Mouse (Mus musculus) liver, postnatal 0 days (tissue): Measurements from ENCODE around the gene Khdc3. TPM values are rescaled to one million over a fixed set of nuclear protein-coding genes. Genes with fewer than 3 reads are reported as not detected.

ENCODE experiments used
- ATAC-seq: fragments of 200-750 bp; cut with Nextera tagmentation; 2 replicates; pipeline ENCODE4 v1.8.0; 2017; ENCODE audit warnings: mild to moderate bottlenecking, moderate library complexity
- DNase-seq: peaks from one replicate; pipeline ENCODE4 v3.0.0-alpha.2; 2016
- H3K27ac ChIP-seq: fragments of 300-500 bp; sonication (generic); 2 replicates; pipeline ENCODE4 v1.5.1; 2014; ENCODE audit warnings: antibody characterized with exemption, moderate library complexity, mild to moderate bottlenecking, low read depth
- H3K27me3 ChIP-seq: fragments of 300-500 bp; sonication (generic); 2 replicates; pipeline ENCODE4 v1.6.1; 2014; ENCODE audit warnings: low read length, control low read depth, mixed read lengths; ENCODE audit not compliant: insufficient read depth
- H3K36me3 ChIP-seq: fragments of 300-500 bp; sonication (generic); replicated peaks from 2 replicates; pipeline ENCODE4 v1.6.1; 2014; ENCODE audit warnings: mild to moderate bottlenecking, control low read depth, low read length, moderate library complexity, mixed read lengths; ENCODE audit not compliant: insufficient read depth
- H3K4me1 ChIP-seq: fragments of 300-500 bp; sonication (generic); 2 replicates; pipeline ENCODE4 v1.6.1; 2014; ENCODE audit warnings: antibody characterized with exemption, mild to moderate bottlenecking, control low read depth; ENCODE audit not compliant: insufficient read depth
- H3K4me2 ChIP-seq: fragments of 300-500 bp; sonication (generic); 2 replicates; pipeline ENCODE4 v1.6.1; 2014; ENCODE audit warnings: low read depth, mild to moderate bottlenecking, low read length, moderate library complexity, mixed read lengths
- H3K4me3 ChIP-seq: fragments of 300-500 bp; sonication (generic); 2 replicates; pipeline ENCODE4 v1.5.1; 2014; ENCODE audit warnings: low read depth, low read length
- H3K9ac ChIP-seq: fragments of 300-500 bp; sonication (generic); replicated peaks from 2 replicates; pipeline ENCODE4 v1.6.1; 2014; ENCODE audit warnings: mild to moderate bottlenecking, moderate library complexity
- H3K9me3 ChIP-seq: fragments of 300-500 bp; sonication (generic); 2 replicates; pipeline ENCODE4 v1.6.1; 2016; ENCODE audit warnings: mild to moderate bottlenecking, control low read depth, low read length, mixed read lengths
- CTCF ChIP-seq: sonication (generic); IDR thresholded peaks from 2 replicates; pipeline ENCODE4 v1.5.1; 2016; ENCODE audit warnings: antibody characterized with exemption, low read depth
- EP300 ChIP-seq: IDR thresholded peaks from 2 replicates; pipeline ENCODE4 v1.6.1; 2016; ENCODE audit warnings: antibody characterized with exemption, low read depth, mild to moderate bottlenecking
- WGBS: fragments of 180-500 bp; shearing (Covaris S2); extraction: QIAGEN DNeasy Blood & Tissue Kit; methylation state at CpG from one replicate; pipeline ENCODE4 v1.1.7; 2014; ENCODE audit not compliant: insufficient replicate concordance; 5-methylcytosine and 5-hydroxymethylcytosine counted together
- polyA plus RNA-seq: library from polyadenylated mRNA; unstranded; fragments of >200 nt; fragmentation: Nextera tagmentation; extraction: Ambion mirVana; gene quantifications from 2 replicates; pipeline ENCODE4 v1.2.1, GENCODE M21; 2015

The Khdc3 gene
- polyA plus RNA-seq, 1 experiment from 2014 or later: not detected

DNA sequence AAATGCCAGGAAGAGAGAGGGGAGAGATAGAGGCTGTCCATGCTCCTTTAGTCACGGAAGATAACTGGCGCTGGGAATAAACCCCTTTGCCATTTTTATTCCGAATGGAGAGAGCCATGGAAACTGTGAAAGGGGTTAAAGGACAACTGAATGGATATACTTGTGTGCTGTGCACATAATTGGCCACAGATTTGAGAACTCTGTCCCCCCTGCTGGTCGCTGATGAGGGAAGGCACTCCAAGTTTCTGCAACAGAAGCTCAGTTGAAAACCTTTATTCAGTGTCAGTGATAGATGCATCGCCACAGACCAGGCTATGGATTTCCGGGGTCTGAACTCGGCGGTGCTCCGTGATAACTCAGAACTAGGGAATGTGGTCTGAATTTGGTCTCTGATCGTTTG is 11.5 kb upstream of the Khdc3 start:
- 75% methylated on average over 10 of the region's 10 CpGs for WGBS
- TF ChIP-seq EP300: no peak
- TF ChIP-seq CTCF: no peak
- H3K27ac ChIP-seq: peak overlapping the region; percentile 73
- no peaks in the 10 kb centered on the region for H3K9me3 ChIP-seq
- H3K4me2 ChIP-seq: no peak overlapping the region
- DNase-seq (no peak), ATAC-seq (no peak)
- no peaks in the 10 kb centered on the region for H3K36me3 ChIP-seq
- no peak overlapping the region for H3K4me3 ChIP-seq
- peaks cover 3% of the 10 kb centered on the region for H3K4me1 ChIP-seq
- no peak overlapping the region for H3K9ac ChIP-seq
- H3K27me3 ChIP-seq: no peaks in the 10 kb centered on the region

GRCm38 (mm10) chr9:73091747-73092146 is 9.9 kb upstream of the Khdc3 start:
- no peak for ATAC-seq
- H3K4me2 ChIP-seq: no peak overlapping the region
- no peaks in the 10 kb centered on the region for H3K27me3 ChIP-seq
- no peaks in the 10 kb centered on the region for H3K36me3 ChIP-seq
- H3K9ac ChIP-seq: no peak overlapping the region
- H3K27ac ChIP-seq: no peak overlapping the region
- no peak for DNase-seq
- no peak overlapping the region for H3K4me3 ChIP-seq
- H3K4me1 ChIP-seq: peaks cover 3% of the 10 kb centered on the region; the same call in 1 of the 2 replicates
- 2% methylated on average over 1 of the region's 1 CpGs for WGBS
- peak; percentile 94 for TF ChIP-seq CTCF
- no peak for TF ChIP-seq EP300
- H3K9me3 ChIP-seq: no peaks in the 10 kb centered on the region

- no peak for ATAC-seq
- no peak for TF ChIP-seq CTCF
- TF ChIP-seq EP300: no peak
Measured at GRCm38 (mm10) chr9:73094580-73094979, 7.1 kb upstream of the Khdc3 start.

DNA sequence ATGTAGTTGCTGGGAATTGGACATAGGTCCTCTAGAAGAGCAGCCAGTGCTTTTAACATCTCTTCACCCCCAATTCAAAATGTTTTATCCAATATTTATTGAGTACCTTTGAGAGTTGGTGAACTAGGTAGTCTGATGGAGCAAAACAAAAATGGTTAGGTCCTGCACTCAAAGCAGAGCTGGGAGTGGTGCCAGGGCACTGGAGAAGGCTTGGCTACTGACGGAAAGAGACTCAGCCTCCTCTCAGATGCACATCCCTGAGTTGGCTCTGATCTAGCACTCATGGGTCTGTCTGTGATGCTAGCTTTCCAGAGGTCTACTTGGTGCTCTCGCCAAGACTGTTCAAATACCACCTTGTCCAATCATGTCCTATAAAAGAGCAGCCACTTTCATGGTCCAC is 3.7 kb upstream of the Khdc3 start:
- H3K27ac ChIP-seq: no peak overlapping the region
- ATAC-seq (no peak), DNase-seq (no peak)
- no peaks in the 10 kb centered on the region; the same call in 1 of the 2 replicates for H3K4me1 ChIP-seq
- peaks cover 4% of the 10 kb centered on the region for H3K27me3 ChIP-seq
- no peak overlapping the region for H3K4me2 ChIP-seq
- no peaks in the 10 kb centered on the region for H3K9me3 ChIP-seq
- WGBS: 72% methylated on average over 2 of the region's 2 CpGs
- H3K9ac ChIP-seq: no peak overlapping the region
- TF ChIP-seq EP300: no peak
- no peak for TF ChIP-seq CTCF
- no peaks in the 10 kb centered on the region for H3K36me3 ChIP-seq
- no peak overlapping the region for H3K4me3 ChIP-seq

More at GRCm38 (mm10) chr9:73094580-73094979, 7.1 kb upstream of the Khdc3 start:
- Histone ChIP-seq H3K4me1 (no peaks in the 10 kb centered on the region; the same call in 1 of the 2 replicates), H3K36me3 (no peaks in the 10 kb centered on the region), H3K9me3 (no peaks in the 10 kb centered on the region), H3K4me2 (no peak overlapping the region), H3K9ac (no peak overlapping the region), H3K27me3 (no peaks in the 10 kb centered on the region), H3K27ac (no peak overlapping the region), H3K4me3 (no peak overlapping the region)
- WGBS: 68% methylated on average over 17 of the region's 17 CpGs
- no peak for DNase-seq

- Histone ChIP-seq H3K4me2 (peak within 1 kb of the TSS; percentile 79), H3K9ac (peak within 1 kb of the TSS; percentile 53), H3K4me1 (peaks cover 11% of the 10 kb centered on the region), H3K9me3 (no peaks in the 10 kb centered on the region), H3K4me3 (peak within 1 kb of the TSS; percentile 46), H3K27me3 (peaks cover 13% of the 10 kb centered on the region), H3K27ac (no peak within 1 kb of the TSS), H3K36me3 (no peaks in the 10 kb centered on the region)
- 83% methylated on average over 4 of the region's 4 CpGs for WGBS
- DNase-seq (no peak), ATAC-seq (no peak)
- TF ChIP-seq CTCF (no peak), EP300 (no peak)
Measured at GRCm38 (mm10) chr9:73102181-73102580, 545 bp downstream of the Khdc3 start, which contains the start of gene Gm20509. Gene Gm20509, plus strand, starts transcription at chr9:73102470.

DNA sequence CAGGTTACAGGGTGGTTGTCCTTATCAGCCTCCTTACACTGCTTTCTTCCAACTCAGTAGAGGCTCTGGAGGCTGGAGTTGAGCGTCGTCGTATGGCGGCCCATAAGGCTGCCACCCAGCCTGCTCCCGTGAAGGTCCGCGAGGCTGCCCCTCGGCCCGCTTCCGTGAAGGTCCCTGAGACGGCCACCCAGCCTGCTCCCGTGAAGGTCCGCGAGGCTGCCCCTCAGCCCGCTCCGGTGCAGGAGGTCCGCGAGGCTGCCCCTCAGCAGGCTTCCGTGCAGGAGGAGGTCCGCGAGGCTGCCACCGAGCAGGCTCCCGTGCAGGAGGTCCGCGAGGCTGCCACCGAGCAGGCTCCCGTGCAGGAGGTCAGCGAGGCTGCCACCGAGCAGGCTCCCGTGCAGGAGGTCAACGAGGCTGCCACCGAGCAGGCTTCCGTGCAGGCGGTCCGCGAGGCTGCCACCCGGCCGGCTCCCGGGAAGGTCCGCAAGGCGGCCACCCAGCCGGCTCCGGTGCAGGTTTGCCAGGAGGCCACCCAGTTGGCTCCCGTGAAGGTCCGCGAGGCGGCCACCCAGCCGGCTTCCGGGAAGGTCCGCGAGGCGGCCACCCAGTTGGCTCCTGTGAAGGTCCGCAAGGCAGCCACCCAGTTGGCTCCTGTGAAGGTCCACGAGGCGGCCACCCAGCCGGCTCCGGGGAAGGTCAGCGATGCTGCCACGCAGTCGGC is 1.7 kb downstream of the Khdc3 start:
- Histone ChIP-seq H3K27ac (no peak overlapping the region), H3K27me3 (peaks cover 13% of the 10 kb centered on the region), H3K4me3 (peak overlapping the region; percentile 46), H3K9ac (peak overlapping the region; percentile 53), H3K4me2 (peak overlapping the region; percentile 79), H3K4me1 (peaks cover 11% of the 10 kb centered on the region), H3K36me3 (no peaks in the 10 kb centered on the region), H3K9me3 (no peaks in the 10 kb centered on the region)
- no peak for TF ChIP-seq EP300
- TF ChIP-seq CTCF: no peak
- ATAC-seq (peak; percentile 67), DNase-seq (peak; percentile 56)
- 9% methylated on average over 60 of the region's 60 CpGs for WGBS
